Mouse (Mus musculus): ENCODE data around the gene Gm17604. TPM values are rescaled to one million over a fixed set of nuclear protein-coding genes. Genes with fewer than 3 reads are reported as not detected.
A peak's percentile ranks its signal among the peaks of the same experiment; 100 is the strongest.

Gene Gm17604
- not detected in 2 replicates for polyA plus RNA-seq (2014; fragmentation: Nextera tagmentation; extraction: Ambion mirVana)

DNA sequence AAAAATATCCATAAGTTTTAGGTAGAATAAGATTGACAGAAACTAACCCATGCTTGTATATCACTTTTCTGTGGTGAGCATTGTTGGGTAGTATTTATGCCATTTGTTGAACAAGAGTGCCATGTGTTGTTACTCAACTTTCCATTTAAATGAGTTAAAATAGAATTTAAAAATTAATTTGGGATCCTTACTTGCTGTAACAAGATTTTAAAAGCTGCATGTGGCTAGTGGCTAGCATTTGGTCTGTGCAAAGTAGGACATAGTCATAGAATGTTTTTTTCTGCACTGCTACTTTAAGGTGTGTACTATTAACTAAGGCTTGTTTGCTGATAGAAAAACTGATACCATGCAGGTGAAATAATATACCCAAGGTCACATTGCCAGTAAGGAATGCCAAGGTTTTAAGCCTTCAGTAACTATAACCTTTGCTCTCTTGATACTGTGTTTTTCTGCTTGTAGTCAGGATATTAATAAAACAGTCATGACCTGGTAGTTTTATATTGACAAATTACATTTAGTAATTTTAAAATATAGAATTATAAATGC is at the start of gene Gm17604:
TSS of gene Gm17604 (minus strand) at position 51 of the 546 bp plus-strand sequence.
- no peaks in the 10 kb centered on the region for H3K27me3 ChIP-seq (ENCODE audit: control insufficient read depth, insufficient read depth, low read length)
- no peaks in the 10 kb centered on the region for H3K4me1 ChIP-seq (ENCODE audit: control insufficient read depth in 2 of 2, insufficient read depth in 2 of 2, low read length in 2 of 2)
- H3K4me2 ChIP-seq (ENCODE audit: low read length) = no peak within 1 kb of the TSS
- no peak within 1 kb of the TSS for H3K9ac ChIP-seq (ENCODE audit: low read length)
- H3K36me3 ChIP-seq (ENCODE audit: control insufficient read depth, insufficient read depth, low read length) = no peaks in the 10 kb centered on the region
- no peaks in the 10 kb centered on the region for H3K9me3 ChIP-seq (ENCODE audit: control insufficient read depth, low read length)
- no peak within 1 kb of the TSS for H3K4me3 ChIP-seq (ENCODE audit: control insufficient read depth in 1 of 2, insufficient read depth in 1 of 2, low read depth in 1 of 2, low read length in 2 of 2)
- H3K27ac ChIP-seq (replicated peaks in 1 of 2; ENCODE audit: control insufficient read depth in 1 of 2, insufficient read depth in 1 of 2, low read depth in 2 of 2, low read length in 2 of 2) = no peak within 1 kb of the TSS
- no peak for ATAC-seq (ENCODE audit: insufficient number of reproducible peaks, insufficient read depth, low FRiP score, low read depth)

DNA sequence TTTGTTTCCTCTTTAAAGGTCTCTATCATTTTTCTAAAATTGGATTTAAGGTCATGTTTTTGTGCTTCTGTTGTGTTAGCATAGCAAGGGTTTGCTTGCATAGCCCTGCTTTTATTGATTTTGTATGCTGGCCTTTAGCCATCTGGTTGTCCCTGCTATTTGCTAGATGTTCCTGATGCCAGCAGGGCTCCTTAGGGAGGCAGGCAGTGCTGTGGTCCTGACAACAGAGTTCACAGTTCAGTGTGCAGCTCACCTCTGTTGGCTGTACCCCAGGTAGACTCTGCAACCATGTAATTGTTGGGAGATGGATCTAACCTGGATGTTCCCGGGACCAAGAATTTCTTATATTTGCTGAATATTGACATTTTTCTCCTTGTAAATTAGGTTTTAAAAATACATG is 45.3 kb upstream of the Gm17604 start:
- no peak overlapping the region for H3K4me3 ChIP-seq (ENCODE audit: control insufficient read depth in 1 of 2, insufficient read depth in 1 of 2, low read depth in 1 of 2, low read length in 2 of 2)
- H3K4me2 ChIP-seq (ENCODE audit: low read length) = no peak overlapping the region
- no peak overlapping the region for H3K9ac ChIP-seq (ENCODE audit: low read length)
- H3K27me3 ChIP-seq (ENCODE audit: control insufficient read depth, insufficient read depth, low read length) = no peaks in the 10 kb centered on the region
- no peaks in the 10 kb centered on the region for H3K9me3 ChIP-seq (ENCODE audit: control insufficient read depth, low read length)
- no peaks in the 10 kb centered on the region for H3K36me3 ChIP-seq (ENCODE audit: control insufficient read depth, insufficient read depth, low read length)
- 66% methylated on average over 1 of the region's 1 CpGs for WGBS
- no peak overlapping the region for H3K27ac ChIP-seq (replicated peaks in 1 of 2; ENCODE audit: control insufficient read depth in 1 of 2, insufficient read depth in 1 of 2, low read depth in 2 of 2, low read length in 2 of 2)
- no peaks in the 10 kb centered on the region for H3K4me1 ChIP-seq (ENCODE audit: control insufficient read depth in 2 of 2, insufficient read depth in 2 of 2, low read length in 2 of 2)
- ATAC-seq (ENCODE audit: insufficient number of reproducible peaks, insufficient read depth, low FRiP score, low read depth) = no peak

DNA sequence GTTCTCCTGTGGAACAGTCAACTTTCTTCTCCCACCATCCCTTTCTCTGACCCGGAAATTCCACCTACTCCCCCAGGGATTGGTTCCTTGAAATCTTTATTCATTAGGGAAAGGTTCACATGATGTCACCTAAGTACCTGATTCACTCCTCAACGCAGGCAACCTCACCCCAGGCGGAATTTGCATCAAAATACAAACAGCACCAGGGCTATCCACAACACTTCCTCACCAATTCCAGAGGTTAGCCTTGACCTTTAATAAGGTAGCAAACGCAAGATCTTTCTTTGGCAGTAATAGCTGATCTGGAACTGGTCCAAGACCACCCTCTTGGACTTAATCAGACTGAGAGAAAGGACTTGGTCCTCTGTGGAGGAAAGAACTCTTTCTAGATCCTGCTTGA is 1.5 kb downstream of the Gm17604 start:
- no peaks in the 10 kb centered on the region for H3K4me1 ChIP-seq (ENCODE audit: control insufficient read depth in 2 of 2, insufficient read depth in 2 of 2, low read length in 2 of 2)
- no peak overlapping the region for H3K4me3 ChIP-seq (ENCODE audit: control insufficient read depth in 1 of 2, insufficient read depth in 1 of 2, low read depth in 1 of 2, low read length in 2 of 2)
- no peak overlapping the region for H3K27ac ChIP-seq (replicated peaks in 1 of 2; ENCODE audit: control insufficient read depth in 1 of 2, insufficient read depth in 1 of 2, low read depth in 2 of 2, low read length in 2 of 2)
- H3K9ac ChIP-seq (ENCODE audit: low read length) = no peak overlapping the region
- H3K36me3 ChIP-seq (ENCODE audit: control insufficient read depth, insufficient read depth, low read length) = no peaks in the 10 kb centered on the region
- no peaks in the 10 kb centered on the region for H3K27me3 ChIP-seq (ENCODE audit: control insufficient read depth, insufficient read depth, low read length)
- H3K4me2 ChIP-seq (ENCODE audit: low read length) = no peak overlapping the region
- no peak for ATAC-seq (ENCODE audit: insufficient number of reproducible peaks, insufficient read depth, low FRiP score, low read depth)
- H3K9me3 ChIP-seq (ENCODE audit: control insufficient read depth, low read length) = no peaks in the 10 kb centered on the region
- WGBS = 30% methylated on average over 4 of the region's 4 CpGs

GRCm38 (mm10) chrX:164980193-164980775 is 24.3 kb downstream of the Gm17604 start, which contains the start of the genes Mospd2 and Fancb:
Gene Mospd2 (minus strand): TSS chrX:164980375.
Gene Fancb (plus strand): TSS chrX:164980592.
- no peaks in the 10 kb centered on the region for H3K9me3 ChIP-seq (ENCODE audit: control insufficient read depth, low read length)
- H3K27ac ChIP-seq (replicated peaks in 1 of 2; ENCODE audit: control insufficient read depth in 1 of 2, insufficient read depth in 1 of 2, low read depth in 2 of 2, low read length in 2 of 2) = peak within 1 kb of the TSS; percentile 29 to 53; a peak in 2 of 4 replicates
- ATAC-seq (ENCODE audit: insufficient number of reproducible peaks, insufficient read depth, low FRiP score, low read depth) = peak; percentile 100
- whole genome bisulfite sequencing = 15% methylated on average over 22 of the region's 26 CpGs
- no peaks in the 10 kb centered on the region for H3K36me3 ChIP-seq (ENCODE audit: control insufficient read depth, insufficient read depth, low read length)
- peak within 1 kb of the TSS; percentile 61 to 64 for H3K4me3 ChIP-seq (ENCODE audit: control insufficient read depth in 1 of 2, insufficient read depth in 1 of 2, low read depth in 1 of 2, low read length in 2 of 2)
- H3K4me2 ChIP-seq (ENCODE audit: low read length) = peak within 1 kb of the TSS; percentile 68
- H3K9ac ChIP-seq (ENCODE audit: low read length) = peak within 1 kb of the TSS; percentile 72
- H3K4me1 ChIP-seq (ENCODE audit: control insufficient read depth in 2 of 2, insufficient read depth in 2 of 2, low read length in 2 of 2) = peaks cover 0 to 4% of the 10 kb centered on the region in 2 experiments; a peak in 1 of 4 replicates
- H3K27me3 ChIP-seq (ENCODE audit: control insufficient read depth, insufficient read depth, low read length) = no peaks in the 10 kb centered on the region

DNA sequence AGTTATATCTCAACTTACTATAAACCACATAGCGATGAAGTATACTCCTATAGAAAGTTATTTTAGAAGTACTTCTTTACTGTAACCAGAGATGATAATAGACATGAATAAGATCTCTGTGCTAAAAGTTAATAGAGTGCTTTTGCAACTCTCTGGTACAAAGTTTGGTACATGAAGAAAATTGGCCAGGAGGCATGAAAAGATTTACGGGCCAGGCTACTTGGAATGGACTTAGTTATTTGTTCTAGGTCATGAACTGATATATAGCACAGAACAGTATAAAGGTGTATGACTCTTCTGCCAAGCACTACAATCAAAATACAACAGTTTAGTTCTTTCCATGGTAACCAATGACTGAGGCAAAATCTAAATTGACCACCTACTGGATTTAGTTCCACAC is 25.8 kb downstream of the Gm17604 start:
- Histone ChIP-seq H3K27ac (replicated peaks in 1 of 2; ENCODE audit: control insufficient read depth in 1 of 2, insufficient read depth in 1 of 2, low read depth in 2 of 2, low read length in 2 of 2) (no peak overlapping the region), H3K9ac (ENCODE audit: low read length) (no peak overlapping the region), H3K4me3 (ENCODE audit: control insufficient read depth in 1 of 2, insufficient read depth in 1 of 2, low read depth in 1 of 2, low read length in 2 of 2) (no peak overlapping the region; a peak in 1 of 4 replicates), H3K27me3 (ENCODE audit: control insufficient read depth, insufficient read depth, low read length) (no peaks in the 10 kb centered on the region), H3K9me3 (ENCODE audit: control insufficient read depth, low read length) (no peaks in the 10 kb centered on the region), H3K36me3 (ENCODE audit: control insufficient read depth, insufficient read depth, low read length) (no peaks in the 10 kb centered on the region), H3K4me2 (ENCODE audit: low read length) (peak overlapping the region; percentile 68), H3K4me1 (ENCODE audit: control insufficient read depth in 2 of 2, insufficient read depth in 2 of 2, low read length in 2 of 2) (peaks cover 0 to 4% of the 10 kb centered on the region in 2 experiments; a peak in 1 of 4 replicates)
- ATAC-seq (ENCODE audit: insufficient number of reproducible peaks, insufficient read depth, low FRiP score, low read depth) = no peak
- 97% methylated on average over 2 of the region's 2 CpGs for WGBS

- Histone ChIP-seq H3K36me3 (ENCODE audit: control insufficient read depth, insufficient read depth, low read length) (no peaks in the 10 kb centered on the region), H3K4me2 (ENCODE audit: low read length) (no peak overlapping the region), H3K9me3 (ENCODE audit: control insufficient read depth, low read length) (no peaks in the 10 kb centered on the region), H3K27ac (replicated peaks in 1 of 2; ENCODE audit: control insufficient read depth in 1 of 2, insufficient read depth in 1 of 2, low read depth in 2 of 2, low read length in 2 of 2) (no peak overlapping the region), H3K27me3 (ENCODE audit: control insufficient read depth, insufficient read depth, low read length) (no peaks in the 10 kb centered on the region), H3K4me1 (ENCODE audit: control insufficient read depth in 2 of 2, insufficient read depth in 2 of 2, low read length in 2 of 2) (no peaks in the 10 kb centered on the region), H3K9ac (ENCODE audit: low read length) (no peak overlapping the region), H3K4me3 (ENCODE audit: control insufficient read depth in 1 of 2, insufficient read depth in 1 of 2, low read depth in 1 of 2, low read length in 2 of 2) (no peak overlapping the region)
- 81% methylated on average over 3 of the region's 3 CpGs for WGBS
- no peak for ATAC-seq (ENCODE audit: insufficient number of reproducible peaks, insufficient read depth, low FRiP score, low read depth)
Observed at GRCm38 (mm10) chrX:164971206-164971605, 33.4 kb downstream of the Gm17604 start.

- H3K27ac ChIP-seq (replicated peaks in 1 of 2; ENCODE audit: control insufficient read depth in 1 of 2, insufficient read depth in 1 of 2, low read depth in 2 of 2, low read length in 2 of 2) = no peak overlapping the region
- no peak overlapping the region for H3K9ac ChIP-seq (ENCODE audit: low read length)
- peaks cover 6% of the 10 kb centered on the region; the same call in 1 of the 2 replicates for H3K36me3 ChIP-seq (ENCODE audit: control insufficient read depth, insufficient read depth, low read length)
- no peaks in the 10 kb centered on the region for H3K27me3 ChIP-seq (ENCODE audit: control insufficient read depth, insufficient read depth, low read length)
- 75% methylated on average over 3 of the region's 3 CpGs for WGBS
- no peaks in the 10 kb centered on the region for H3K4me1 ChIP-seq (ENCODE audit: control insufficient read depth in 2 of 2, insufficient read depth in 2 of 2, low read length in 2 of 2)
- H3K9me3 ChIP-seq (ENCODE audit: control insufficient read depth, low read length) = no peaks in the 10 kb centered on the region
- ATAC-seq (ENCODE audit: insufficient number of reproducible peaks, insufficient read depth, low FRiP score, low read depth) = no peak
- H3K4me3 ChIP-seq (ENCODE audit: control insufficient read depth in 1 of 2, insufficient read depth in 1 of 2, low read depth in 1 of 2, low read length in 2 of 2) = no peak overlapping the region
- H3K4me2 ChIP-seq (ENCODE audit: low read length) = no peak overlapping the region
Observed at GRCm38 (mm10) chrX:164965750-164966448, 38.7 kb downstream of the Gm17604 start.
